Mouse (Mus musculus): ENCODE measurements around the gene Olfr9.

DNA sequence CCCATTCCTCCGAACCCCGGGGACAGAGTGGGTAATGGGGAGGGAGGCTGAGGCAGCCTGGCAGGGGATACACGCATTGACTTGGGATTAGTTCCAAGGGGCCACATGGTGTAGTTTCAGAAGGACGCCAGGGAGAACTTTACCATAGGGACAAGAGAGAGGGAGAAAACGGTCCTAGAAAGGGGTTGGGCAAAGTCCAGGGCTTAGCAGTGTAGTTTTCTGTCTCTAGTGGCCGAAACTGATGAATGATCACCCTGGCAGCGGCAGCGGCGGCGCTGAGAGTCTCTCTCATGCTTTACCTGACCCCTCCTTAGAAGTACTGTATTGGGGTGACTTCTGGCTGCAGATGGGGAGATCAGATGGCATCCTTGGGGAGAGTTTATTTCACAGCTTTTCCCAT is 30.9 kb upstream of the Olfr9 start:
- no peak for TF ChIP-seq GATA1 (IDR thresholded peaks at IDR 0.05; ENCODE audit: borderline replicate concordance, low read length)
- no peak for TF ChIP-seq FLI1 (IDR thresholded peaks at IDR 0.05; ENCODE audit: low read length)

Data from megakaryocyte, embryonic 14.5 days (primary cell).